Mouse (Mus musculus) midbrain, embryonic 14.5 days (tissue): ENCODE measurements around the gene Lclat1. TPM values are rescaled to one million over a fixed set of nuclear protein-coding genes. Genes with fewer than 3 reads are reported as not detected.

Experiments used
- ATAC-seq: fragments of 200-750 bp; cut with Nextera tagmentation; 2 replicates; pipeline ENCODE4 v1.8.0; 2017; ENCODE audit warnings: moderate number of reproducible peaks, moderate library complexity; ENCODE audit not compliant: low FRiP score, low TSS enrichment
- DNase-seq: peaks from one replicate; pipeline ENCODE4 v3.0.0-alpha.2; 2015
- H3K27ac ChIP-seq: fragments of 300-500 bp; sonication (generic); replicated peaks from 2 replicates; pipeline ENCODE4 v1.5.1; 2014; ENCODE audit warnings: mild to moderate bottlenecking, low read depth, low read length, moderate library complexity
- H3K27me3 ChIP-seq: fragments of 300-500 bp; sonication (generic); 2 replicates; pipeline ENCODE4 v1.6.1; 2014; ENCODE audit warnings: low read length, control low read depth, mixed read lengths; ENCODE audit not compliant: control insufficient read depth, insufficient read depth
- H3K36me3 ChIP-seq: fragments of 300-500 bp; sonication (generic); 2 replicates; pipeline ENCODE4 v1.6.1; 2014; ENCODE audit warnings: low read length, control low read depth; ENCODE audit not compliant: control insufficient read depth, insufficient read depth
- H3K4me1 ChIP-seq: fragments of 300-500 bp; sonication (generic); 2 replicates; pipeline ENCODE4 v1.6.1; 2014; ENCODE audit warnings: mild to moderate bottlenecking, antibody characterized with exemption, low read length, control low read depth; ENCODE audit not compliant: control insufficient read depth, insufficient read depth
- H3K4me2 ChIP-seq: fragments of 300-500 bp; sonication (generic); 2 replicates; pipeline ENCODE4 v1.6.1; 2014; ENCODE audit warnings: mild to moderate bottlenecking, low read length, moderate library complexity
- H3K4me3 ChIP-seq: fragments of 300-500 bp; sonication (generic); replicated peaks from 2 replicates; pipeline ENCODE4 v1.5.1; 2014; ENCODE audit warnings: low read depth, low read length
- H3K9ac ChIP-seq: fragments of 300-500 bp; sonication (generic); replicated peaks from 2 replicates; pipeline ENCODE4 v1.6.1; 2014; ENCODE audit warnings: mild to moderate bottlenecking, low read length, moderate library complexity
- H3K9me3 ChIP-seq: fragments of 300-500 bp; sonication (generic); 2 replicates; pipeline ENCODE4 v1.6.1; 2016; ENCODE audit warnings: low read length, control low read depth, mixed read lengths; ENCODE audit not compliant: control insufficient read depth
- WGBS: fragments of 180-500 bp; shearing (Covaris S2); extraction: QIAGEN DNeasy Blood & Tissue Kit; methylation state at CpG from one replicate; pipeline ENCODE4 v1.1.7; 2014; 5-methylcytosine and 5-hydroxymethylcytosine counted together
- polyA plus RNA-seq: library from polyadenylated mRNA; unstranded; fragments of >200 nt; fragmentation: Nextera tagmentation; extraction: Ambion mirVana; gene quantifications from 2 replicates; pipeline ENCODE4 v1.2.1, GENCODE M21; 2014

Gene Lclat1
- polyA plus RNA-seq, 1 experiment from 2014 or later, result 16.9 TPM

GRCm38 (mm10) chr17:73244596-73244995, 136.8 kb downstream of the Lclat1 start:
- no peak for DNase-seq
- Histone ChIP-seq H3K36me3 (no peaks in the 10 kb centered on the region), H3K4me3 (no peak overlapping the region), H3K27me3 (no peaks in the 10 kb centered on the region), H3K4me2 (no peak overlapping the region), H3K27ac (no peak overlapping the region), H3K9me3 (no peaks in the 10 kb centered on the region), H3K9ac (no peak overlapping the region), H3K4me1 (no peaks in the 10 kb centered on the region)
- no peak for ATAC-seq
- WGBS, result 98% methylated on average over 3 of the region's 3 CpGs

DNA sequence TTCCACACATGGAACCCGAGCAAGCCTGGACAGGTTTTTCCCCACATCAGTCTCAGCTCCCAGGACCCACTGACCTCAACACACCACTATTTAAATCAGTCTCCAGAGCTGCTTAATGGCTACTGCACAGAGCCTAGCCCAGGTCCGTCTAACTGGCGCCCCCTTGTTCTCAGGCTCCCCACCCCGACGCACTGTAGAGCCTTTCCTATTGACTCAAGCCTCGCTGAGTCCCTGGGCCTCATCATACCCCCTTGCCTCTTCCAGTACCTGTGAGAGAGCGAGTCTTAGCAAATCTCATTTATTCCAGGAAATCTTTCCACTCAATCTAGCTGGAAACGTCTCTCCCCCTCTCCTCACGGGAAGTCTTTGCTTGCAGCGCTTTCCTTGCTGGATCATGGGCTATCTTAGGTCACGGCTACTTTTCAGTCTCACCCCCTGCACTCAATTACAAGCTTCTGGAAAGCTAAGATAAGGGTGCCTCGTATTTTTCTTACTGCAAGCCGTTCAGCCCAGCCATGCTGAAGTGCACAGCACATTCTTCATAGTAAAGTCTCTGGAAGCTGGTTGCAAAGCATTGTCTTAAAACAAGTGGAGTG, 137.4 kb downstream of the Lclat1 start:
- H3K9ac ChIP-seq, result no peak overlapping the region
- H3K9me3 ChIP-seq, result no peaks in the 10 kb centered on the region
- H3K4me1 ChIP-seq, result no peaks in the 10 kb centered on the region
- H3K4me2 ChIP-seq, result no peak overlapping the region
- H3K27ac ChIP-seq, result no peak overlapping the region
- WGBS, result 68% methylated on average over 13 of the region's 13 CpGs
- H3K4me3 ChIP-seq, result no peak overlapping the region
- DNase-seq (peak; percentile 37), ATAC-seq (no peak)
- H3K36me3 ChIP-seq, result no peaks in the 10 kb centered on the region
- no peaks in the 10 kb centered on the region for H3K27me3 ChIP-seq

DNA sequence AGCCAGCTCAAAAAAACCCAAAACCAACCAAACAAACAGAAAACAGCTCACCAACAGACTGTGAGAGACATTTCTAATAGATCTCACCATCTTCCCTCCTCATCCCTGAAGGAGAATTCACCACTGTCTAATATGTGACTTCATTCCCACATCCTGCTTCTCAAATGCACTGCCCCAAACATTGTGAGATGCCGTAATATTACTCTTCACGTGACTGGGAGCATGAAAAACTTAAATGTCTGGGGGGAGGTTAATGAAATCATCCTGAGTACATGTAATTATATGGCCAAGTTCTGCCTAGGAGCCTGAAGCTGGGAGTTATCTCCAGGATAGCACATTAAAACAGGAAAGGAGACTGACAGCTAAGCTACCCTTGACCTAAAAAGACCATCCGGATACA, 138.3 kb downstream of the Lclat1 start:
- ATAC-seq (no peak), DNase-seq (no peak)
- Histone ChIP-seq H3K4me1 (no peaks in the 10 kb centered on the region), H3K9me3 (no peaks in the 10 kb centered on the region), H3K9ac (no peak overlapping the region), H3K36me3 (no peaks in the 10 kb centered on the region), H3K4me2 (no peak overlapping the region), H3K4me3 (no peak overlapping the region), H3K27me3 (no peaks in the 10 kb centered on the region), H3K27ac (no peak overlapping the region)
- WGBS, result 79% methylated on average over 3 of the region's 3 CpGs

DNA sequence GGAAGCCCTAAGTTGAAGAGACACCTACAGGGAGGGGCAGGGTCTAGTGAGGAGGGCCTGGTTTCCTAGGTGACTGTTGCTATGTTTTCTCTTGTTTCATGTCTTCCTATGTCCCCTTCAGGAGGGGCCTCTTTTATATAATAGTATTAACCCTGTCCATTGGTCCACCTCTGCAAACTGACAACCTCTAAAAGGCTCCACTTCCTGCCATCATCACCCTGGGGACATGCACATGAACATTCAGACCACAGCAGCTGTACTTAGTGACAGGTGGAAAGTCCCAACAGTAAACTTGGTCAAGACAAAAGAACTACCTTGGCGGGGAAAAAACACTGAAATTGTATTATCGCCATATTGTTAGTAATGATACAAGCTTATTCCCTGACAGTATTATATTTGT, 139.1 kb downstream of the Lclat1 start:
- H3K4me1 ChIP-seq, result peaks cover 3% of the 10 kb centered on the region; the same call in 1 of the 2 replicates
- 99% methylated on average over 2 of the region's 2 CpGs for WGBS
- no peaks in the 10 kb centered on the region for H3K36me3 ChIP-seq
- H3K9me3 ChIP-seq, result no peaks in the 10 kb centered on the region
- H3K9ac ChIP-seq, result no peak overlapping the region
- H3K27ac ChIP-seq, result no peak overlapping the region
- ATAC-seq (no peak), DNase-seq (no peak)
- H3K4me3 ChIP-seq, result no peak overlapping the region
- no peak overlapping the region for H3K4me2 ChIP-seq
- no peaks in the 10 kb centered on the region for H3K27me3 ChIP-seq

- ATAC-seq (no peak), DNase-seq (no peak)
- H3K9me3 ChIP-seq, result no peaks in the 10 kb centered on the region
- no peaks in the 10 kb centered on the region for H3K36me3 ChIP-seq
- no peak overlapping the region for H3K4me3 ChIP-seq
- 90% methylated on average over 14 of the region's 14 CpGs for WGBS
- peaks cover 3% of the 10 kb centered on the region; the same call in 1 of the 2 replicates for H3K4me1 ChIP-seq
- H3K27ac ChIP-seq, result no peak overlapping the region
- no peak overlapping the region for H3K4me2 ChIP-seq
- no peaks in the 10 kb centered on the region for H3K27me3 ChIP-seq
- H3K9ac ChIP-seq, result no peak overlapping the region
Measured at GRCm38 (mm10) chr17:73247758-73248157, 140.0 kb downstream of the Lclat1 start.

GRCm38 (mm10) chr17:73250488-73251141, 142.8 kb downstream of the Lclat1 start:
- ATAC-seq (no peak), DNase-seq (no peak)
- WGBS, result 88% methylated on average over 3 of the region's 3 CpGs
- Histone ChIP-seq H3K27ac (no peak overlapping the region), H3K9me3 (no peaks in the 10 kb centered on the region), H3K36me3 (no peaks in the 10 kb centered on the region), H3K27me3 (no peaks in the 10 kb centered on the region), H3K4me2 (no peak overlapping the region), H3K9ac (no peak overlapping the region), H3K4me3 (no peak overlapping the region), H3K4me1 (peaks cover 3% of the 10 kb centered on the region; the same call in 1 of the 2 replicates)

GRCm38 (mm10) chr17:73251142-73251502, 143.3 kb downstream of the Lclat1 start:
- WGBS, result 67% methylated on average over 8 of the region's 8 CpGs
- no peak for ATAC-seq

GRCm38 (mm10) chr17:73251812-73252608, 144.2 kb downstream of the Lclat1 start:
- Histone ChIP-seq H3K9ac (no peak overlapping the region), H3K27ac (no peak overlapping the region), H3K4me3 (no peak overlapping the region), H3K4me2 (no peak overlapping the region), H3K27me3 (no peaks in the 10 kb centered on the region), H3K9me3 (no peaks in the 10 kb centered on the region), H3K4me1 (peaks cover 3% of the 10 kb centered on the region; the same call in 1 of the 2 replicates), H3K36me3 (no peaks in the 10 kb centered on the region)
- DNase-seq, result peak; percentile 30
- no peak for ATAC-seq
- WGBS, result 55% methylated on average over 11 of the region's 11 CpGs

More at GRCm38 (mm10) chr17:73251142-73251502, 143.3 kb downstream of the Lclat1 start:
- Histone ChIP-seq H3K27ac (no peak overlapping the region), H3K9ac (no peak overlapping the region), H3K9me3 (no peaks in the 10 kb centered on the region), H3K27me3 (no peaks in the 10 kb centered on the region), H3K36me3 (no peaks in the 10 kb centered on the region), H3K4me1 (peaks cover 3% of the 10 kb centered on the region; the same call in 1 of the 2 replicates), H3K4me2 (no peak overlapping the region), H3K4me3 (no peak overlapping the region)
- DNase-seq, result no peak
